Mouse (Mus musculus): Measurements from ENCODE around the gene Hsf2bp. TPM values are rescaled to one million over a fixed set of nuclear protein-coding genes. Genes with fewer than 3 reads are reported as not detected.

Gene Hsf2bp
- polyA plus RNA-seq, 1 experiment = not detected

- TF ChIP-seq GATA1 (IDR thresholded peaks at IDR 0.05; ENCODE audit: low read length) = no peak
Measured at GRCm38 (mm10) chr17:31937141-31937554, 99.0 kb downstream of the Hsf2bp start.

GRCm38 (mm10) chr17:31935841-31936240 lies 100.3 kb downstream of the Hsf2bp start:
- no peak for TF ChIP-seq GATA1 (IDR thresholded peaks at IDR 0.05; ENCODE audit: low read length)

GRCm38 (mm10) chr17:31935091-31935830 lies 100.9 kb downstream of the Hsf2bp start:
- TF ChIP-seq GATA1 (IDR thresholded peaks at IDR 0.05; ENCODE audit: low read length) = no peak

- no peak for TF ChIP-seq GATA1 (IDR thresholded peaks at IDR 0.05; ENCODE audit: low read length)
Measured at GRCm38 (mm10) chr17:31933956-31934355, 102.2 kb downstream of the Hsf2bp start.

- TF ChIP-seq GATA1 (IDR thresholded peaks at IDR 0.05; ENCODE audit: low read length) = no peak
Measured at GRCm38 (mm10) chr17:31931499-31931898, 104.7 kb downstream of the Hsf2bp start.

- TF ChIP-seq GATA1 (IDR thresholded peaks at IDR 0.05; ENCODE audit: low read length) = no peak
Measured at GRCm38 (mm10) chr17:31929844-31930715, 106.1 kb downstream of the Hsf2bp start.

- no peak for TF ChIP-seq GATA1 (IDR thresholded peaks at IDR 0.05; ENCODE audit: low read length)
Measured at GRCm38 (mm10) chr17:31929032-31929431, 107.1 kb downstream of the Hsf2bp start.

GRCm38 (mm10) chr17:31927895-31928626 lies 108.1 kb downstream of the Hsf2bp start:
- TF ChIP-seq GATA1 (IDR thresholded peaks at IDR 0.05; ENCODE audit: low read length) = no peak

GRCm38 (mm10) chr17:31924229-31924628 lies 111.9 kb downstream of the Hsf2bp start:
- no peak for TF ChIP-seq GATA1 (IDR thresholded peaks at IDR 0.05; ENCODE audit: low read length)

- no peak for TF ChIP-seq GATA1 (IDR thresholded peaks at IDR 0.05; ENCODE audit: low read length)
Measured at GRCm38 (mm10) chr17:31923310-31923970, 112.7 kb downstream of the Hsf2bp start.

- TF ChIP-seq GATA1 (IDR thresholded peaks at IDR 0.05; ENCODE audit: low read length) = no peak
Measured at GRCm38 (mm10) chr17:31920589-31921190, 115.5 kb downstream of the Hsf2bp start.

GRCm38 (mm10) chr17:31919599-31919998 lies 116.5 kb downstream of the Hsf2bp start:
- no peak for TF ChIP-seq GATA1 (IDR thresholded peaks at IDR 0.05; ENCODE audit: low read length)

- TF ChIP-seq GATA1 (IDR thresholded peaks at IDR 0.05; ENCODE audit: low read length) = no peak
Measured at GRCm38 (mm10) chr17:31918374-31918773, 117.8 kb downstream of the Hsf2bp start.

GRCm38 (mm10) chr17:31916461-31916775 lies 119.7 kb downstream of the Hsf2bp start:
- TF ChIP-seq GATA1 (IDR thresholded peaks at IDR 0.05; ENCODE audit: low read length) = no peak

Data from G1E-ER4 (cell line).